Mouse (Mus musculus) MEL (cell line): ENCODE results near the gene Itpr3. TPM values are rescaled to one million over a fixed set of nuclear protein-coding genes. Genes with fewer than 3 reads are reported as not detected.

Experiments
- DNase-seq: peaks from one replicate; pipeline ENCODE4 v3.0.0; 2011; ENCODE audit warnings: low read depth, low spot score
- H3K27ac ChIP-seq: 2 replicates; pipeline ENCODE4 v1.5.1; 2012; ENCODE audit warnings: low read depth, mild to moderate bottlenecking, control low read depth, low read length, moderate library complexity; ENCODE audit not compliant: control insufficient read depth
- H3K27me3 ChIP-seq, 2 experiments: fragments of 150-350 bp in 1 of 2; sonication (generic) in 1 of 2; 2 replicates each; pipeline ENCODE4 v1.6.1; 2012; ENCODE audit warnings: low read length in 2 of 2, mild to moderate bottlenecking in 2 of 2, improper control_type of control experiment in 1 of 2, moderate library complexity in 1 of 2; ENCODE audit not compliant: insufficient read depth in 2 of 2, control insufficient read depth in 1 of 2
- H3K36me3 ChIP-seq, 2 experiments: 2 replicates each; pipeline ENCODE4 v1.6.1; 2012 to 2014; ENCODE audit warnings: low read length in 2 of 2, improper control_type of control experiment in 1 of 2, inconsistent platforms in 1 of 2, mild to moderate bottlenecking in 1 of 2; ENCODE audit not compliant: insufficient read depth in 2 of 2, control insufficient read depth in 1 of 2
- H3K4me1 ChIP-seq, 2 experiments: fragments of 150-350 bp in 1 of 2; sonication (generic) in 1 of 2; 2 replicates each; pipeline ENCODE4 v1.6.1; 2012; ENCODE audit warnings: low read length in 2 of 2, improper control_type of control experiment in 1 of 2, mild to moderate bottlenecking in 1 of 2; ENCODE audit not compliant: insufficient read depth in 2 of 2, control insufficient read depth in 1 of 2
- H3K4me3 ChIP-seq, 2 experiments: fragments of 150-350 bp in 1 of 2; sonication (generic) in 1 of 2; 2 replicates each; pipeline ENCODE4 v1.5.1; 2012; ENCODE audit warnings: low read depth in 2 of 2, low read length in 2 of 2, mild to moderate bottlenecking in 2 of 2, moderate library complexity in 2 of 2, control low read depth in 1 of 2, improper control_type of control experiment in 1 of 2; ENCODE audit not compliant: control insufficient read depth in 1 of 2, insufficient read depth in 1 of 2
- H3K79me2 ChIP-seq: 2 replicates; pipeline ENCODE4 v1.6.1; 2012; ENCODE audit warnings: mild to moderate bottlenecking, low read length, moderate library complexity; ENCODE audit not compliant: control insufficient read depth, poor library complexity, insufficient read depth
- H3K9ac ChIP-seq: 2 replicates; pipeline ENCODE4 v1.6.1; 2012; ENCODE audit warnings: low read depth, mild to moderate bottlenecking, control low read depth, low read length, moderate library complexity; ENCODE audit not compliant: control insufficient read depth, poor library complexity, severe bottlenecking
- H3K9me3 ChIP-seq: fragments of 150-350 bp; sonication (generic); replicated peaks from 2 replicates; pipeline ENCODE4 v1.6.1; 2012; ENCODE audit warnings: mild to moderate bottlenecking, low read length, improper control_type of control experiment, moderate library complexity; ENCODE audit not compliant: insufficient read depth
- CHD1 ChIP-seq: IDR thresholded peaks from 2 replicates; pipeline ENCODE4 v1.6.1; 2012; ENCODE audit warnings: low read depth, mild to moderate bottlenecking, inconsistent platforms, low read length, improper control_type of control experiment
- CTCF ChIP-seq, 3 experiments: IDR thresholded peaks in 2 of 3; conservative IDR thresholded peaks in 1 of 3; 2 replicates each; pipeline ENCODE4 v1.5.1; 2011 to 2012; ENCODE audit warnings: low read length in 3 of 3, low read depth in 2 of 3, mild to moderate bottlenecking in 2 of 3, improper control_type of control experiment in 1 of 3, inconsistent platforms in 1 of 3, mixed read lengths in 1 of 3, moderate library complexity in 1 of 3; ENCODE audit not compliant: control insufficient read depth in 1 of 3, insufficient read depth in 1 of 3, poor library complexity in 1 of 3, severe bottlenecking in 1 of 3
- ELF1 ChIP-seq: IDR thresholded peaks from 2 replicates; pipeline ENCODE4 v1.6.1; 2014; ENCODE audit warnings: low read depth, mild to moderate bottlenecking, inconsistent platforms, low read length, improper control_type of control experiment, moderate library complexity
- EP300 ChIP-seq, 2 experiments: IDR thresholded peaks; 2 replicates each; pipeline ENCODE4 v1.6.1; 2011; ENCODE audit warnings: improper control_type of control experiment in 2 of 2, low read length in 2 of 2, low read depth in 1 of 2, mild to moderate bottlenecking in 1 of 2
- GABPA ChIP-seq: IDR thresholded peaks from 2 replicates; pipeline ENCODE4 v1.6.1; 2012; ENCODE audit warnings: low read depth, mild to moderate bottlenecking, inconsistent platforms, low read length, improper control_type of control experiment, moderate library complexity
- GATA1 ChIP-seq: IDR thresholded peaks from 2 replicates; pipeline ENCODE4 v1.6.1; 2011; ENCODE audit warnings: low read depth, low read length, improper control_type of control experiment
- JUND ChIP-seq: IDR thresholded peaks from 2 replicates; pipeline ENCODE4 v1.6.1; 2011; ENCODE audit warnings: low read depth, mild to moderate bottlenecking, improper control_type of control experiment, low read length
- KAT2A ChIP-seq: conservative IDR thresholded peaks from 2 replicates; pipeline ENCODE4 v1.6.1; 2012; ENCODE audit warnings: low read depth, low read length, improper control_type of control experiment, inconsistent platforms
- MAZ ChIP-seq: IDR thresholded peaks from 2 replicates; pipeline ENCODE4 v1.6.1; 2012; ENCODE audit warnings: low read depth, mild to moderate bottlenecking, inconsistent platforms, low read length, improper control_type of control experiment
- MEF2A ChIP-seq: IDR thresholded peaks from 2 replicates; pipeline ENCODE4 v1.6.1; 2014; ENCODE audit warnings: low read depth, mild to moderate bottlenecking, inconsistent platforms, low read length, improper control_type of control experiment; ENCODE audit not compliant: poor library complexity, insufficient replicate concordance, severe bottlenecking; ENCODE audit errors: extremely low read depth
- MXI1 ChIP-seq: IDR thresholded peaks from 2 replicates; pipeline ENCODE4 v1.6.1; 2011; ENCODE audit warnings: mild to moderate bottlenecking, low read depth, low read length, improper control_type of control experiment
- MYC ChIP-seq: IDR thresholded peaks from 2 replicates; pipeline ENCODE4 v1.6.1; 2011; ENCODE audit warnings: low read depth, mild to moderate bottlenecking, low read length, improper control_type of control experiment, moderate library complexity
- NELFE ChIP-seq: IDR thresholded peaks from 2 replicates; pipeline ENCODE4 v1.6.1; 2011; ENCODE audit warnings: low read depth, low read length, improper control_type of control experiment
- POLR2A ChIP-seq, 2 experiments: IDR thresholded peaks; 2 replicates each; pipeline ENCODE4 v1.6.1; 2011 to 2012; ENCODE audit warnings: low read length in 2 of 2, mild to moderate bottlenecking in 2 of 2, control low read depth in 1 of 2, improper control_type of control experiment in 1 of 2, low read depth in 1 of 2, moderate library complexity in 1 of 2; ENCODE audit not compliant: control insufficient read depth in 1 of 2, insufficient read depth in 1 of 2, poor library complexity in 1 of 2
- POLR2AphosphoS2 ChIP-seq: IDR thresholded peaks from 2 replicates; pipeline ENCODE4 v1.6.1; 2011; ENCODE audit warnings: low read length, improper control_type of control experiment
- POLR2AphosphoS5 ChIP-seq: IDR thresholded peaks from 2 replicates; pipeline ENCODE4 v1.6.1; 2012; ENCODE audit warnings: low read depth, borderline replicate concordance, mild to moderate bottlenecking, inconsistent platforms, low read length, moderate library complexity, mixed read lengths
- RAD21 ChIP-seq: IDR thresholded peaks from 2 replicates; pipeline ENCODE4 v1.6.1; 2011; ENCODE audit warnings: mild to moderate bottlenecking, low read depth, low read length, improper control_type of control experiment
- RCOR1 ChIP-seq: IDR thresholded peaks from 2 replicates; pipeline ENCODE4 v1.6.1; 2012; ENCODE audit warnings: low read depth, mild to moderate bottlenecking, inconsistent platforms, low read length, improper control_type of control experiment
- SMC3 ChIP-seq: IDR thresholded peaks from 2 replicates; pipeline ENCODE4 v1.6.1; 2011; ENCODE audit warnings: low read depth, low read length, improper control_type of control experiment
- TCF12 ChIP-seq: IDR thresholded peaks from 2 replicates; pipeline ENCODE4 v1.6.1; 2014; ENCODE audit warnings: low read depth, mild to moderate bottlenecking, inconsistent platforms, low read length, improper control_type of control experiment, moderate library complexity
- USF1 ChIP-seq: IDR thresholded peaks from 2 replicates; pipeline ENCODE4 v1.6.1; 2014; ENCODE audit warnings: low read depth, mild to moderate bottlenecking, inconsistent platforms, low read length, improper control_type of control experiment, moderate library complexity
- ZKSCAN1 ChIP-seq: IDR thresholded peaks from 2 replicates; pipeline ENCODE4 v1.6.1; 2012; ENCODE audit warnings: low read depth, mild to moderate bottlenecking, inconsistent platforms, low read length, improper control_type of control experiment, moderate library complexity
- ZMIZ1 ChIP-seq: IDR thresholded peaks from 2 replicates; pipeline ENCODE4 v1.6.1; 2012; ENCODE audit warnings: low read depth, mild to moderate bottlenecking, inconsistent platforms, low read length, improper control_type of control experiment, moderate library complexity
- ZNF384 ChIP-seq: IDR thresholded peaks from 2 replicates; pipeline ENCODE4 v1.6.1; 2012; ENCODE audit warnings: low read depth, mild to moderate bottlenecking, inconsistent platforms, low read length, improper control_type of control experiment
- polyA plus RNA-seq, 2 experiments: library from polyadenylated mRNA; stranded (reverse) in 1 of 2; unstranded in 1 of 2; fragments of >175 nt in 1 of 2; fragments of >200 nt in 1 of 2; gene quantifications; 2 replicates each; pipeline versions ENCODE4 v1.2.1 to v1.2.4; 2012; ENCODE audit warnings: low replicate concordance in 2 of 2, low read depth in 1 of 2; ENCODE audit not compliant: insufficient read length in 2 of 2, insufficient read depth in 1 of 2, missing spikeins in 1 of 2
- total RNA-seq: library from RNA; depleted of rRNA; stranded (reverse); fragments of 300-350 nt; gene quantifications from 2 replicates; pipeline ENCODE4 v1.2.3, GENCODE M21; 2012

Gene Itpr3
- total and polyA plus RNA-seq, 3 experiments: 7.3 to 11.4 TPM; not detected in 1

GRCm38 (mm10) chr17:27122701-27123100, 65.6 kb downstream of the Itpr3 start:
- H3K27me3 ChIP-seq: no peaks in the 10 kb centered on the region
- H3K36me3 ChIP-seq: peaks cover 5 to 8% of the 10 kb centered on the region in 2 experiments
- no peak for DNase-seq
- no peak overlapping the region for H3K9ac ChIP-seq
- no peaks in the 10 kb centered on the region for H3K9me3 ChIP-seq
- H3K4me3 ChIP-seq: no peak overlapping the region
- TF ChIP-seq POLR2AphosphoS5: no peak
- TF ChIP-seq ZKSCAN1: no peak
- TF ChIP-seq SMC3: no peak
- TF ChIP-seq ELF1: no peak
- no peak for TF ChIP-seq GATA1
- TF ChIP-seq POLR2AphosphoS2: no peak
- no peaks in the 10 kb centered on the region for H3K79me2 ChIP-seq
- H3K4me1 ChIP-seq: peaks cover 5 to 13% of the 10 kb centered on the region in 2 experiments; a peak in 3 of 4 replicates
- no peak overlapping the region for H3K27ac ChIP-seq

- TF ChIP-seq ZMIZ1 (no peak), GATA1 (no peak), MEF2A (no peak), GABPA (no peak), JUND (no peak), RAD21 (no peak), RCOR1 (no peak), NELFE (no peak), POLR2A (IDR thresholded peaks at IDR 0.05; ENCODE audit: control insufficient read depth in 1 of 2, insufficient read depth in 1 of 2, low read depth in 1 of 2, low read length in 2 of 2, poor library complexity in 1 of 2) (no peak), MAZ (no peak), MYC (no peak), CHD1 (no peak), ZNF384 (no peak), TCF12 (no peak), EP300 (IDR thresholded peaks at IDR 0.05; ENCODE audit: low read depth in 1 of 2, low read length in 2 of 2) (no peak), MXI1 (no peak), CTCF (IDR thresholded peaks at IDR 0.05 in 2 of 3, conservative IDR thresholded peaks at IDR 0.05 in 1 of 3; ENCODE audit: control insufficient read depth in 1 of 3, insufficient read depth in 1 of 3, low read depth in 2 of 3, low read length in 3 of 3, poor library complexity in 1 of 3, severe bottlenecking in 1 of 3) (no peak), KAT2A (no peak), USF1 (no peak), POLR2AphosphoS2 (no peak)
- peaks cover 5 to 13% of the 10 kb centered on the region in 2 experiments; a peak in 3 of 4 replicates for H3K4me1 ChIP-seq
Observed at GRCm38 (mm10) chr17:27123103-27123502, 66.0 kb downstream of the Itpr3 start.

More at GRCm38 (mm10) chr17:27123103-27123502, 66.0 kb downstream of the Itpr3 start:
- H3K9me3 ChIP-seq: no peaks in the 10 kb centered on the region
- no peaks in the 10 kb centered on the region for H3K27me3 ChIP-seq
- H3K4me3 ChIP-seq: no peak overlapping the region
- H3K36me3 ChIP-seq: peaks cover 5 to 8% of the 10 kb centered on the region in 2 experiments
- H3K27ac ChIP-seq: no peak overlapping the region
- no peak for DNase-seq
- H3K9ac ChIP-seq: no peak overlapping the region
- no peaks in the 10 kb centered on the region for H3K79me2 ChIP-seq
